Comparison of ENCODE assay signal across 12 mouse cellular contexts in genomic region chr1:46580385-46580784, GRCm38 (mm10).
DNase-seq lines count a peak whose midpoint lies in the region; TF ChIP-seq lines count a peak whose summit lies in the region.
"Had no signal": no experiment of that assay in that cellular context is flagged by ENCODE, and none has a peak within 500 bp of the region (broad histone marks: within the 10 kb centered on the region; RNA-seq: fewer than 3 reads in every experiment).

No protein-coding gene starts in this region.

- H3K36me3 ChIP-seq in kidney, adult 2 months (ENCODE audit: control insufficient read depth, insufficient read depth, low read length), result no peaks in the 10 kb centered on the region
- H3K36me3 ChIP-seq: embryonic facial prominence, embryonic 15.5 days; heart, embryonic 15.5 days had no signal

- intact Hi-C loops in heart, postnatal 25 days (cut with DNase I), result no loop called here

- TF ChIP-seq CTCF in kidney, adult 2 months (conservative IDR thresholded peaks at IDR 0.05; ENCODE audit: insufficient read depth, insufficient read length, low read depth, low read length), result no peak

- no peaks in the 10 kb centered on the region for H3K4me1 ChIP-seq in kidney, adult 2 months (ENCODE audit: control insufficient read depth, insufficient read depth, low read length)
- H3K4me1 ChIP-seq: embryonic facial prominence, embryonic 15.5 days; heart, embryonic 15.5 days; megakaryocyte, embryonic 14.5 days had no signal

- 20% methylated on average over 3 of the region's 3 CpGs for WGBS in kidney, adult 2 months

- no peak overlapping the region for H3K27ac ChIP-seq in kidney, adult 2 months (ENCODE audit: insufficient read depth, low read depth, low read length)
- H3K27ac ChIP-seq: embryonic facial prominence, embryonic 15.5 days; heart, embryonic 15.5 days had no signal

- no peak for TF ChIP-seq POLR2A in kidney, adult 2 months (IDR thresholded peaks at IDR 0.05; ENCODE audit: low read depth, low read length)

- no peaks in the 10 kb centered on the region for H3K27me3 ChIP-seq in kidney, adult 2 months (replicated peaks; ENCODE audit: control insufficient read depth, insufficient read depth, low read length)
- H3K27me3 ChIP-seq: embryonic facial prominence, embryonic 15.5 days; heart, embryonic 15.5 days; megakaryocyte, embryonic 14.5 days had no signal

- no peak overlapping the region for H3K4me3 ChIP-seq in kidney, adult 2 months (ENCODE audit: insufficient read depth, low read depth, low read length)
- H3K4me3 ChIP-seq: embryonic facial prominence, embryonic 15.5 days; heart, embryonic 15.5 days; megakaryocyte, embryonic 14.5 days had no signal

- DNase-seq in cerebellum, postnatal 14 days, result peak; percentile 11 to 24
- no peak for DNase-seq in cerebellum, adult 11-12 months
- DNase-seq in kidney, adult 2 months, result peak; percentile 31
- DNase-seq in kidney, postnatal 4 days, result no peak
- peak; percentile 13 to 46 for DNase-seq in right cerebral cortex, adult 2 months (ENCODE audit: low spot score in 2 of 2)
- DNase-seq in right cerebral cortex, postnatal 36 days (ENCODE audit: low spot score in 2 of 2), result no peak
- no peak for DNase-seq in neural tube, embryonic 10.5 days (ENCODE audit: extremely low spot score, low spot score)
- DNase-seq in heart, postnatal 25 days (ENCODE audit: low spot score), result no peak
- DNase-seq: adrenal gland, postnatal 14 days had no signal

Comparison
In these comparisons a context has a peak if more than half of its experiments do, and no peak if none do; other contexts are left out.
1. DNase-seq: peak in cerebellum, postnatal 14 days (2 of 2), kidney, adult 2 months (single experiment) and right cerebral cortex, adult 2 months (2 of 2); none in cerebellum, adult 11-12 months (single experiment), kidney, postnatal 4 days (0 of 2), right cerebral cortex, postnatal 36 days (0 of 2), neural tube, embryonic 10.5 days (single experiment) and heart, postnatal 25 days (single experiment).